Mouse (Mus musculus) spleen, adult 2 months (tissue): Measurements from ENCODE around the gene Rcsd1.

Source experiments
- CTCF ChIP-seq: fragments of 200-500 bp; IDR thresholded peaks from 2 replicates; pipeline ENCODE4 v1.5.1; 2011; ENCODE audit warnings: mild to moderate bottlenecking, inconsistent platforms; ENCODE audit not compliant: insufficient read depth, insufficient read length, insufficient replicate concordance; ENCODE audit errors: extremely low read depth
- POLR2A ChIP-seq: fragments of 200-500 bp; IDR thresholded peaks from 2 replicates; pipeline ENCODE4 v1.6.1; 2011; ENCODE audit warnings: low read depth, low read length, inconsistent platforms

DNA sequence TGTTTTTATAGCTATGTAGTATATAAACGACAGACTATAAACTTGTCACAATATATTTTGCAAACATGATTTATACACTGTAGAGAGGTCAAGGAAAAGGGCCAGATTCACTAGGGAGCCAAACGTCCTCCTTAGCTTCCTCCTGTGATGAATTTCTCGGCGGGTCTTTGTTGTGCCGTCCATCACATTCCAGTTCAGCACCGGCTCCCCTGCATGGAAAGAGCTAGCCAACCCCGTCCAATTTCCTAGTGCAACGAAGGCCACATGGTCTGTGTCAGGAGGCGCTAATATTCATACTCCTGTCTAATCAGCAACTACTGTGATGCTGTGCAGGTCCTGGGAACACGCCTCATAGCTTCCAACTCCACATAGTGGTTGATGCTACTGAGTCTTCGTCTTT, 38.5 kb upstream of the Rcsd1 start:
- no peak for TF ChIP-seq POLR2A
- no peak for TF ChIP-seq CTCF
